10 mouse cellular contexts compared by ENCODE assay signal in the genomic region with DNA sequence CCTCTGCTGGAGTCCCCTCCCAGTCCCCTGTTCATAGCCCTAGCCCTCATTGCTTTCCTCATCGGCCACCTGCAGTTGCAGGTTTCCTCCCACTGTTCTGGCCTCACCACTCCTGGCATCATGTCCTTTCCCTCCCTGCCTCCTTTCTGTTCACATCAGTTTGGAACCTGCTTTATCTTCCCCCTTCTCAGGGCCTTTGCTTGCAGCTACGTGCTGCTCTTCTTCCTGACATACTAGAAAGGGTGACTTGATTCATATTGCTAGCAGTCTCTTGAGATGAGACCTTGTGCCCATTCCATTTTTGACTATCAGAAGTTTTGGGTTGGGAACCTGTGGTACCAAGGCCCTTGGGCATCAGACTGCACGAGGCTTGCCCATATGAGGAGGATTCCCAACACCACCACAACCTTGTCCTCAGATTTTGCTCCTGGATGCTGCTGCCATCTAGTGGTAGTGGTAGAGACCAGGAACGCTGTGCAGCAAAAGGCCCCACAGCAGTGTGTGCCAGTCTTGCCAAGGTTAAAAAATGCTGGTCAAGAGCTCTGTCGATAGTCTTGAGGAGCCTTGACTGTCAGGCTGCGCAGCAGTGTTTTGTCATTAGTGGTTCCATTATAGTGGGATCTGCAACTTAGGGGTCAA. TPM values are rescaled to one million over a fixed set of nuclear protein-coding genes. Genes with fewer than 3 reads are reported as not detected.
DNase-seq lines count a peak whose midpoint lies in the region; ATAC-seq and TF ChIP-seq lines count a peak whose summit lies in the region.
"Had no signal": no experiment of that assay in that cellular context is flagged by ENCODE, and none has a peak within 500 bp of the region (broad histone marks: within the 10 kb centered on the region; RNA-seq: fewer than 3 reads in every experiment).

No protein-coding gene starts in this region.

- intact Hi-C loops in heart, adult 2 months (cut with DNase I): loop anchor here (10.0 kb wide), 1 partner anchor 769 kb away; a partner anchor contains a TSS
- intact Hi-C loops in heart, postnatal 25 days (cut with DNase I): loop anchor here (5.0 to 10.0 kb wide), 3 partner anchors 43 to 929 kb away; a partner anchor contains a TSS

- 58% methylated on average over 6 of the region's 6 CpGs for WGBS in heart, adult 2 months
- WGBS in olfactory bulb, adult 2 months: 58% methylated on average over 6 of the region's 6 CpGs

- TF ChIP-seq EP300 in heart, adult 2 months (IDR thresholded peaks at IDR 0.05; ENCODE audit: insufficient read depth, low read depth, low read length): no peak
- no peak for TF ChIP-seq EP300 in MEL (IDR thresholded peaks at IDR 0.05; ENCODE audit: low read depth in 1 of 2, low read length in 2 of 2)

- no peaks in the 10 kb centered on the region for H3K9me3 ChIP-seq in MEL (replicated peaks; ENCODE audit: insufficient read depth, low read length)
- H3K9me3 ChIP-seq: embryonic facial prominence, embryonic 13.5 days; limb, embryonic 13.5 days had no signal

- H3K4me1 ChIP-seq in heart, adult 2 months (ENCODE audit: control insufficient read depth, insufficient read depth, low read length): peaks cover 4% of the 10 kb centered on the region
- H3K4me1 ChIP-seq in MEL (ENCODE audit: control insufficient read depth in 1 of 2, insufficient read depth in 2 of 2, low read length in 2 of 2): peaks cover 0 to 5% of the 10 kb centered on the region in 2 experiments; a peak in 1 of 4 replicates
- H3K4me1 ChIP-seq in olfactory bulb, adult 2 months (ENCODE audit: control insufficient read depth, insufficient read depth, low read length): peaks cover 8% of the 10 kb centered on the region

- no peak overlapping the region for H3K27ac ChIP-seq in heart, adult 2 months
- H3K27ac ChIP-seq in MEL (ENCODE audit: control insufficient read depth, low read depth, low read length): no peak overlapping the region
- H3K27ac ChIP-seq in olfactory bulb, adult 2 months (ENCODE audit: insufficient read depth, low read depth, low read length): no peak overlapping the region
- H3K27ac ChIP-seq: embryonic facial prominence, embryonic 13.5 days; limb, embryonic 13.5 days had no signal

- no peak for ATAC-seq in frontal cortex, adult (ENCODE audit: low TSS enrichment)

- H3K27me3 ChIP-seq in heart, adult 2 months (ENCODE audit: control insufficient read depth, insufficient read depth, low read length): no peaks in the 10 kb centered on the region
- no peaks in the 10 kb centered on the region for H3K27me3 ChIP-seq in MEL (ENCODE audit: control insufficient read depth in 1 of 2, insufficient read depth in 2 of 2, low read length in 2 of 2)
- H3K27me3 ChIP-seq: embryonic facial prominence, embryonic 13.5 days had no signal

- TF ChIP-seq POLR2A in heart, adult 2 months (IDR thresholded peaks at IDR 0.05; ENCODE audit: insufficient read depth, low read depth, low read length): peak; percentile 7; the same call in 1 of the 2 replicates
- no peak for TF ChIP-seq POLR2A in MEL (IDR thresholded peaks at IDR 0.05; ENCODE audit: control insufficient read depth in 1 of 2, insufficient read depth in 1 of 2, low read depth in 1 of 2, low read length in 2 of 2, poor library complexity in 1 of 2)
- TF ChIP-seq POLR2A in olfactory bulb, adult 2 months (IDR thresholded peaks at IDR 0.05; ENCODE audit: insufficient read depth, low read depth, low read length): no peak

- TF ChIP-seq CTCF in heart, adult 2 months (IDR thresholded peaks at IDR 0.05): peak; percentile 93
- peak; percentile 74 to 90 (median 76) for TF ChIP-seq CTCF in MEL (IDR thresholded peaks at IDR 0.05 in 2 of 3, conservative IDR thresholded peaks at IDR 0.05 in 1 of 3; ENCODE audit: control insufficient read depth in 1 of 3, insufficient read depth in 1 of 3, low read depth in 2 of 3, low read length in 3 of 3, poor library complexity in 1 of 3, severe bottlenecking in 1 of 3)
- TF ChIP-seq CTCF in olfactory bulb, adult 2 months (IDR thresholded peaks at IDR 0.05; ENCODE audit: insufficient read depth, low read depth, low read length): peak; percentile 45; the same call in 1 of the 2 replicates

- H3K36me3 ChIP-seq in heart, adult 2 months (ENCODE audit: control insufficient read depth, insufficient read depth, low read length): no peaks in the 10 kb centered on the region
- H3K36me3 ChIP-seq in MEL (ENCODE audit: control insufficient read depth in 1 of 2, insufficient read depth in 2 of 2, low read length in 2 of 2): peaks cover 3 to 5% of the 10 kb centered on the region in 2 experiments; a peak in 2 of 4 replicates

- TF ChIP-seq RAD21 in MEL (IDR thresholded peaks at IDR 0.05; ENCODE audit: low read depth, low read length): peak; percentile 51

- H3K9ac ChIP-seq in heart, adult 2 months (ENCODE audit: low read depth, low read length): no peak overlapping the region
- no peak overlapping the region for H3K9ac ChIP-seq in MEL (ENCODE audit: control insufficient read depth, low read depth, low read length, poor library complexity, severe bottlenecking)
- H3K9ac ChIP-seq: embryonic facial prominence, embryonic 13.5 days; limb, embryonic 13.5 days had no signal

- DNase-seq in heart, adult 2 months: peak; percentile 57 to 58
- DNase-seq in heart, postnatal 25 days (ENCODE audit: low spot score): no peak
- DNase-seq in 3T3-L1 (ENCODE audit: low read depth, low spot score): peak; percentile 78
- peak; percentile 62 for DNase-seq in MEL (ENCODE audit: low read depth, low spot score)
- DNase-seq in cerebellum, postnatal 25 days: peak; percentile 66 to 76
- DNase-seq in kidney, postnatal 36 days: peak; percentile 59 to 78

- no peak overlapping the region for H3K4me3 ChIP-seq in heart, adult 2 months
- H3K4me3 ChIP-seq in MEL (ENCODE audit: control insufficient read depth in 1 of 2, insufficient read depth in 1 of 2, low read depth in 2 of 2, low read length in 2 of 2): no peak overlapping the region
- no peak overlapping the region for H3K4me3 ChIP-seq in olfactory bulb, adult 2 months (ENCODE audit: insufficient read depth, low read depth, low read length)
- H3K4me3 ChIP-seq: embryonic facial prominence, embryonic 13.5 days; limb, embryonic 13.5 days had no signal

- H3K79me2 ChIP-seq in heart, adult 2 months (replicated peaks; ENCODE audit: control insufficient read depth, insufficient read depth, low read length): no peaks in the 10 kb centered on the region; the same call in 1 of the 2 replicates
- peaks cover 4% of the 10 kb centered on the region; the same call in 1 of the 2 replicates for H3K79me2 ChIP-seq in MEL (ENCODE audit: control insufficient read depth, insufficient read depth, low read length, poor library complexity)

TF ChIP-seq in MEL, 35 proteins besides CTCF, POLR2A, EP300 and RAD21:
- peak; percentile 59 for TF ChIP-seq SMC3 (IDR thresholded peaks at IDR 0.05; ENCODE audit: low read depth, low read length)
- TF ChIP-seq POLR2AphosphoS5 (IDR thresholded peaks at IDR 0.05; ENCODE audit: borderline replicate concordance, low read depth, low read length): no peak
- no peak for TF ChIP-seq KAT2A (conservative IDR thresholded peaks at IDR 0.05; ENCODE audit: low read depth, low read length)

RNA-seq across cellular contexts. Expression of a gene that starts 4.5 kb away (rescaled TPM):
- total RNA-seq in heart, adult 2 months (2021): 1 to 10 TPM; 2.2 to 3.7 TPM
- polyA plus RNA-seq in heart, adult 2 months (2012; rRNA removed): 3.3 TPM in 2 replicates
- total RNA-seq in heart, postnatal 25 days (2021): 1 to 10 TPM; 2.5 to 3.2 TPM
- 1.0 and 1.5 TPM in 2 replicates for total RNA-seq in MEL (2012; rRNA removed)
- 1 to 10 TPM in 1 of 2 experiments, not detected in 1; 1.7 TPM for polyA plus RNA-seq in MEL (2012; ENCODE audit: insufficient read depth in 1 of 2, insufficient read length in 2 of 2, low read depth in 1 of 2, low replicate concordance in 2 of 2, missing spikeins in 1 of 2)
- not detected in 2 replicates for polyA plus RNA-seq in olfactory bulb, adult 2 months (2012; ENCODE audit: insufficient read depth, insufficient read length, low replicate concordance, missing spikeins)

RNA-seq across cellular contexts. Expression of a gene that starts 8.8 kb away (rescaled TPM):
- 10 to 100 TPM; 31.2 to 36.4 TPM for total RNA-seq in heart, adult 2 months (2021)
- 263 and 281 TPM in 2 replicates for polyA plus RNA-seq in heart, adult 2 months (2012; rRNA removed)
- 10 to 100 TPM; 37.4 to 40.9 TPM for total RNA-seq in heart, postnatal 25 days (2021)
- 28.2 and 29.6 TPM in 2 replicates for total RNA-seq in MEL (2012; rRNA removed)
- polyA plus RNA-seq in MEL (2012; ENCODE audit: insufficient read depth in 1 of 2, insufficient read length in 2 of 2, low read depth in 1 of 2, low replicate concordance in 2 of 2, missing spikeins in 1 of 2): 10 to 100 TPM in 1 of 2 experiments, not detected in 1; 89.9 TPM
- 552 and 558 TPM in 2 replicates for polyA plus RNA-seq in olfactory bulb, adult 2 months (2012; ENCODE audit: insufficient read depth, insufficient read length, low replicate concordance, missing spikeins)

RNA-seq across cellular contexts. Expression of a gene that starts 19.0 kb away (rescaled TPM):
- total RNA-seq in heart, adult 2 months (2021): 1 to 10 TPM; 3.1 to 5.8 TPM
- polyA plus RNA-seq in heart, adult 2 months (2012; rRNA removed): 7.3 and 10.7 TPM in 2 replicates
- 1 to 10 TPM; 5.7 to 5.9 TPM for total RNA-seq in heart, postnatal 25 days (2021)
- not detected in 2 replicates for total RNA-seq in MEL (2012; rRNA removed)
- polyA plus RNA-seq in MEL (2012; ENCODE audit: insufficient read depth in 1 of 2, insufficient read length in 2 of 2, low read depth in 1 of 2, low replicate concordance in 2 of 2, missing spikeins in 1 of 2): under 1 TPM in 1 of 2 experiments, not detected in 1; 0.24 TPM
- polyA plus RNA-seq in olfactory bulb, adult 2 months (2012; ENCODE audit: insufficient read depth, insufficient read length, low replicate concordance, missing spikeins): not detected in 2 replicates

RNA-seq across cellular contexts. Expression of a gene that starts 26.5 kb away (rescaled TPM):
- 1 to 10 TPM in 1 of 2 experiments, under 1 TPM in 1; 0.91 to 2.6 TPM for total RNA-seq in heart, adult 2 months (2021)
- polyA plus RNA-seq in heart, adult 2 months (2012; rRNA removed): 2.8 and 5.1 TPM in 2 replicates
- total RNA-seq in heart, postnatal 25 days (2021): under 1 TPM; 0.68 to 0.75 TPM
- total RNA-seq in MEL (2012; rRNA removed): 0.15 and 0.20 TPM in 2 replicates
- under 1 TPM in 1 of 2 experiments, not detected in 1; 0.26 TPM for polyA plus RNA-seq in MEL (2012; ENCODE audit: insufficient read depth in 1 of 2, insufficient read length in 2 of 2, low read depth in 1 of 2, low replicate concordance in 2 of 2, missing spikeins in 1 of 2)
- 162 and 238 TPM in 2 replicates for polyA plus RNA-seq in olfactory bulb, adult 2 months (2012; ENCODE audit: insufficient read depth, insufficient read length, low replicate concordance, missing spikeins)
